Mouse (Mus musculus): Measurements from ENCODE around the gene Itgb3bp. TPM values are rescaled to one million over a fixed set of nuclear protein-coding genes. Genes with fewer than 3 reads are reported as not detected.

The Itgb3bp gene
- polyA plus RNA-seq, 1 experiment from 2014 or later = 20.5 TPM

GRCm38 (mm10) chr4:99930518-99931239, 1.1 kb upstream of the Itgb3bp start:
- H3K27ac ChIP-seq (replicated peaks) = no peak overlapping the region
- H3K27me3 ChIP-seq = peaks cover 8% of the 10 kb centered on the region; the same call in 1 of the 2 replicates
- H3K4me1 ChIP-seq (replicated peaks) = peaks cover 16% of the 10 kb centered on the region
- ATAC-seq (ENCODE audit: low read depth) = no peak
- peak overlapping the region; percentile 74 for H3K4me2 ChIP-seq
- peak overlapping the region; percentile 67 for H3K4me3 ChIP-seq
- H3K36me3 ChIP-seq = no peaks in the 10 kb centered on the region
- H3K9me3 ChIP-seq = no peaks in the 10 kb centered on the region
- WGBS = 51% methylated on average over 10 of the region's 10 CpGs
- H3K9ac ChIP-seq = no peak overlapping the region

- H3K9ac ChIP-seq = peak within 1 kb of the TSS; percentile 75
- no peaks in the 10 kb centered on the region for H3K9me3 ChIP-seq
- peak; percentile 89 for ATAC-seq (ENCODE audit: low read depth)
- H3K4me2 ChIP-seq = peak within 1 kb of the TSS; percentile 74
- 6% methylated on average over 23 of the region's 23 CpGs for WGBS
- no peaks in the 10 kb centered on the region for H3K36me3 ChIP-seq
- H3K27ac ChIP-seq (replicated peaks) = peak within 1 kb of the TSS; percentile 87
- H3K4me1 ChIP-seq (replicated peaks) = peaks cover 16% of the 10 kb centered on the region
- peaks cover 8% of the 10 kb centered on the region; the same call in 1 of the 2 replicates for H3K27me3 ChIP-seq
- peak within 1 kb of the TSS; percentile 67 for H3K4me3 ChIP-seq
Measured at GRCm38 (mm10) chr4:99929149-99929612, 432 bp downstream of the Itgb3bp start, which contains the start of gene Pgm1. TSS of gene Pgm1 (plus strand) at chr4:99929414.

- H3K27me3 ChIP-seq = peaks cover 8% of the 10 kb centered on the region; the same call in 1 of the 2 replicates
- H3K36me3 ChIP-seq = no peaks in the 10 kb centered on the region
- peaks cover 16% of the 10 kb centered on the region for H3K4me1 ChIP-seq (replicated peaks)
- H3K4me3 ChIP-seq = no peak overlapping the region
- H3K9ac ChIP-seq = no peak overlapping the region
- 83% methylated on average over 6 of the region's 6 CpGs for WGBS
- peak overlapping the region; percentile 74; the same call in 1 of the 2 replicates for H3K4me2 ChIP-seq
- no peak for ATAC-seq (ENCODE audit: low read depth)
- H3K27ac ChIP-seq (replicated peaks) = no peak overlapping the region
- no peaks in the 10 kb centered on the region for H3K9me3 ChIP-seq
Measured at GRCm38 (mm10) chr4:99928521-99928920, 1.1 kb downstream of the Itgb3bp start.

GRCm38 (mm10) chr4:99926380-99926779, 3.2 kb downstream of the Itgb3bp start:
- H3K9ac ChIP-seq = no peak overlapping the region
- peaks cover 8% of the 10 kb centered on the region; the same call in 1 of the 2 replicates for H3K27me3 ChIP-seq
- ATAC-seq (ENCODE audit: low read depth) = no peak
- no peaks in the 10 kb centered on the region for H3K9me3 ChIP-seq
- 92% methylated on average over 4 of the region's 4 CpGs for WGBS
- H3K36me3 ChIP-seq = no peaks in the 10 kb centered on the region
- no peak overlapping the region for H3K4me2 ChIP-seq
- H3K4me3 ChIP-seq = no peak overlapping the region
- peaks cover 15% of the 10 kb centered on the region for H3K4me1 ChIP-seq (replicated peaks)
- H3K27ac ChIP-seq (replicated peaks) = no peak overlapping the region

- no peaks in the 10 kb centered on the region for H3K36me3 ChIP-seq
- no peaks in the 10 kb centered on the region for H3K9me3 ChIP-seq
- ATAC-seq (ENCODE audit: low read depth) = no peak
- 70% methylated on average over 4 of the region's 4 CpGs for WGBS
- no peak overlapping the region for H3K4me2 ChIP-seq
- H3K4me1 ChIP-seq (replicated peaks) = no peaks in the 10 kb centered on the region
- H3K27ac ChIP-seq (replicated peaks) = no peak overlapping the region
- H3K27me3 ChIP-seq = no peaks in the 10 kb centered on the region
- H3K9ac ChIP-seq = no peak overlapping the region
- no peak overlapping the region for H3K4me3 ChIP-seq
Measured at GRCm38 (mm10) chr4:99913894-99914451, 15.6 kb downstream of the Itgb3bp start.

- Histone ChIP-seq H3K9me3 (no peaks in the 10 kb centered on the region), H3K4me2 (no peak overlapping the region), H3K4me3 (no peak overlapping the region), H3K9ac (no peak overlapping the region), H3K27ac (replicated peaks) (no peak overlapping the region), H3K27me3 (no peaks in the 10 kb centered on the region), H3K4me1 (replicated peaks) (no peaks in the 10 kb centered on the region), H3K36me3 (peaks cover 2% of the 10 kb centered on the region; the same call in 1 of the 2 replicates)
- ATAC-seq (ENCODE audit: low read depth) = no peak
Measured at GRCm38 (mm10) chr4:99882405-99882804, 47.2 kb downstream of the Itgb3bp start.

GRCm38 (mm10) chr4:99881882-99882281, 47.7 kb downstream of the Itgb3bp start:
- Histone ChIP-seq H3K4me3 (no peak overlapping the region), H3K9me3 (no peaks in the 10 kb centered on the region), H3K4me1 (replicated peaks) (no peaks in the 10 kb centered on the region), H3K27me3 (no peaks in the 10 kb centered on the region), H3K27ac (replicated peaks) (no peak overlapping the region), H3K4me2 (no peak overlapping the region), H3K36me3 (peaks cover 2% of the 10 kb centered on the region; the same call in 1 of the 2 replicates), H3K9ac (no peak overlapping the region)
- no peak for ATAC-seq (ENCODE audit: low read depth)

- no peaks in the 10 kb centered on the region for H3K27me3 ChIP-seq
- H3K4me2 ChIP-seq = peak within 1 kb of the TSS; percentile 62
- peak; percentile 91 for ATAC-seq (ENCODE audit: low read depth)
- under 1% methylated on average over 48 of the region's 48 CpGs for WGBS
- peak within 1 kb of the TSS; percentile 70 for H3K4me3 ChIP-seq
- peaks cover 14% of the 10 kb centered on the region for H3K4me1 ChIP-seq (replicated peaks)
- no peaks in the 10 kb centered on the region for H3K9me3 ChIP-seq
- peak within 1 kb of the TSS; percentile 84 for H3K9ac ChIP-seq
- H3K36me3 ChIP-seq = no peaks in the 10 kb centered on the region
- H3K27ac ChIP-seq (replicated peaks) = peak within 1 kb of the TSS; percentile 98
Measured at GRCm38 (mm10) chr4:99829094-99830073, 100.2 kb downstream of the Itgb3bp start, which contains the start of gene Efcab7. TSS of gene Efcab7 (plus strand) at chr4:99829198.

GRCm38 (mm10) chr4:99828739-99829093, 100.9 kb downstream of the Itgb3bp start:
- peak overlapping the region; percentile 98 for H3K27ac ChIP-seq (replicated peaks)
- H3K4me1 ChIP-seq (replicated peaks) = peaks cover 14% of the 10 kb centered on the region
- ATAC-seq (ENCODE audit: low read depth) = peak; percentile 52
- H3K27me3 ChIP-seq = no peaks in the 10 kb centered on the region
- peak overlapping the region; percentile 62 for H3K4me2 ChIP-seq
- no peaks in the 10 kb centered on the region for H3K9me3 ChIP-seq
- H3K36me3 ChIP-seq = no peaks in the 10 kb centered on the region
- WGBS = under 1% methylated on average over 7 of the region's 7 CpGs
- H3K9ac ChIP-seq = peak overlapping the region; percentile 84
- peak overlapping the region; percentile 70 for H3K4me3 ChIP-seq

GRCm38 (mm10) chr4:99828337-99828736, 101.3 kb downstream of the Itgb3bp start:
- H3K4me3 ChIP-seq = peak overlapping the region; percentile 70
- H3K27me3 ChIP-seq = no peaks in the 10 kb centered on the region
- no peaks in the 10 kb centered on the region for H3K9me3 ChIP-seq
- no peak for ATAC-seq (ENCODE audit: low read depth)
- WGBS = 46% methylated on average over 4 of the region's 4 CpGs
- H3K4me1 ChIP-seq (replicated peaks) = peaks cover 14% of the 10 kb centered on the region
- no peaks in the 10 kb centered on the region for H3K36me3 ChIP-seq
- no peak overlapping the region for H3K27ac ChIP-seq (replicated peaks)
- peak overlapping the region; percentile 84; the same call in 1 of the 2 replicates for H3K9ac ChIP-seq
- H3K4me2 ChIP-seq = peak overlapping the region; percentile 62

GRCm38 (mm10) chr4:99816697-99817460, 112.7 kb downstream of the Itgb3bp start:
- Histone ChIP-seq H3K27me3 (no peaks in the 10 kb centered on the region), H3K27ac (replicated peaks) (no peak overlapping the region), H3K4me2 (no peak overlapping the region), H3K9me3 (no peaks in the 10 kb centered on the region), H3K4me3 (no peak overlapping the region), H3K36me3 (no peaks in the 10 kb centered on the region), H3K9ac (no peak overlapping the region), H3K4me1 (replicated peaks) (no peaks in the 10 kb centered on the region)
- no peak for ATAC-seq (ENCODE audit: low read depth)
- 82% methylated on average over 7 of the region's 7 CpGs for WGBS

Measured in neural tube, embryonic 13.5 days (tissue).